Mouse (Mus musculus) gastrocnemius, postnatal 4 days (tissue): ENCODE measurements at regions not wholly inside any gene's neighbourhood (a gene's known extent, or its start where the extent isn't known, plus 50 kb on each side); places are given as distances from the start of the nearest gene placed in this dataset.
A peak's percentile ranks its signal among the peaks of the same experiment; 100 is the strongest.

Source experiments
- DNase-seq, 2 experiments: peaks; one replicate each; pipeline ENCODE4 v3.0.0; 2021 to 2022; ENCODE audit warnings: low spot score in 2 of 2, mixed read lengths in 2 of 2

- DNase-seq, result peak in 1 of 2 experiments; percentile 19
Observed at GRCm38 (mm10) chr12:24252071-24252874, 155.2 kb upstream of the 9030624G23Rik start.
